Comparison of ENCODE assay signal across 8 mouse cellular contexts in genomic region chr4:109394314-109395074, GRCm38 (mm10). TPM values are rescaled to one million over a fixed set of nuclear protein-coding genes. Genes with fewer than 3 reads are reported as not detected.
DNase-seq lines count a peak whose midpoint lies in the region; ATAC-seq and TF ChIP-seq lines count a peak whose summit lies in the region.

No protein-coding gene starts in this region.

- WGBS in heart, embryonic 12.5 days, result 26% methylated on average over 13 of the region's 13 CpGs
- WGBS in heart, adult 2 months, result 28% methylated on average over 13 of the region's 13 CpGs
- 23% methylated on average over 13 of the region's 13 CpGs for WGBS in forebrain, embryonic 15.5 days
- WGBS in liver, embryonic 16.5 days (ENCODE audit: insufficient replicate concordance), result 28% methylated on average over 13 of the region's 13 CpGs

- no peaks in the 10 kb centered on the region for H3K79me2 ChIP-seq in heart, adult 2 months (replicated peaks; ENCODE audit: control insufficient read depth, insufficient read depth, low read length)

- H3K4me2 ChIP-seq in heart, embryonic 12.5 days, result peak overlapping the region; percentile 52
- peak overlapping the region; percentile 33 for H3K4me2 ChIP-seq in forebrain, embryonic 15.5 days (replicated peaks)
- H3K4me2 ChIP-seq in liver, embryonic 16.5 days (ENCODE audit: low read depth, low read length), result peak overlapping the region; percentile 62

- intact Hi-C loops in heart, adult 2 months (cut with DNase I), result no loop called here

- H3K27me3 ChIP-seq in heart, embryonic 12.5 days (replicated peaks), result no peaks in the 10 kb centered on the region
- H3K27me3 ChIP-seq in heart, adult 2 months (ENCODE audit: control insufficient read depth, insufficient read depth, low read length), result no peaks in the 10 kb centered on the region
- peaks cover 46% of the 10 kb centered on the region for H3K27me3 ChIP-seq in E14TG2a.4 (ENCODE audit: insufficient read depth, low read length)
- H3K27me3 ChIP-seq in forebrain, embryonic 15.5 days, result no peaks in the 10 kb centered on the region
- H3K27me3 ChIP-seq in liver, embryonic 16.5 days (ENCODE audit: control insufficient read depth, insufficient read depth, low read depth, low read length), result no peaks in the 10 kb centered on the region; the same call in 1 of the 2 replicates

- H3K9me3 ChIP-seq in heart, embryonic 12.5 days (replicated peaks), result no peaks in the 10 kb centered on the region
- H3K9me3 ChIP-seq in E14TG2a.4 (ENCODE audit: low read length), result no peaks in the 10 kb centered on the region
- no peaks in the 10 kb centered on the region for H3K9me3 ChIP-seq in forebrain, embryonic 15.5 days
- H3K9me3 ChIP-seq in liver, embryonic 16.5 days (replicated peaks; ENCODE audit: control insufficient read depth, low read length), result no peaks in the 10 kb centered on the region

- H3K4me3 ChIP-seq in heart, embryonic 12.5 days, result 0 out of 2 replicates have a peak overlapping the region, but pooled peaks have one; percentile 2
- no peak overlapping the region for H3K4me3 ChIP-seq in heart, adult 2 months
- peak overlapping the region; percentile 55 for H3K4me3 ChIP-seq in E14TG2a.4 (replicated peaks; ENCODE audit: low read length)
- H3K4me3 ChIP-seq in forebrain, embryonic 15.5 days, result peak overlapping the region; percentile 11; the same call in 1 of the 2 replicates
- peak overlapping the region; percentile 36 for H3K4me3 ChIP-seq in liver, embryonic 16.5 days (ENCODE audit: low read depth, low read length)

- no peak for ATAC-seq in heart, embryonic 12.5 days (ENCODE audit: insufficient number of reproducible peaks, low FRiP score)
- ATAC-seq in forebrain, embryonic 15.5 days (replicated peaks), result no peak; the same call in 1 of the 2 replicates
- ATAC-seq in liver, embryonic 16.5 days (ENCODE audit: low read depth), result peak; percentile 9; the same call in 1 of the 2 replicates

- no peak for TF ChIP-seq POLR2A in heart, adult 2 months (IDR thresholded peaks at IDR 0.05; ENCODE audit: insufficient read depth, low read depth, low read length)

- peaks cover 3% of the 10 kb centered on the region; the same call in 1 of the 2 replicates for H3K36me3 ChIP-seq in heart, embryonic 12.5 days
- H3K36me3 ChIP-seq in heart, adult 2 months (ENCODE audit: control insufficient read depth, insufficient read depth, low read length), result no peaks in the 10 kb centered on the region
- H3K36me3 ChIP-seq in E14TG2a.4 (ENCODE audit: insufficient read depth, low read length), result no peaks in the 10 kb centered on the region
- H3K36me3 ChIP-seq in forebrain, embryonic 15.5 days, result no peaks in the 10 kb centered on the region
- no peaks in the 10 kb centered on the region for H3K36me3 ChIP-seq in liver, embryonic 16.5 days (ENCODE audit: control insufficient read depth, insufficient read depth)

- no peak overlapping the region for H3K9ac ChIP-seq in heart, embryonic 12.5 days
- no peak overlapping the region for H3K9ac ChIP-seq in heart, adult 2 months (ENCODE audit: low read depth, low read length)
- no peak overlapping the region for H3K9ac ChIP-seq in forebrain, embryonic 15.5 days (replicated peaks)
- no peak overlapping the region for H3K9ac ChIP-seq in liver, embryonic 16.5 days (ENCODE audit: low read depth, low read length)

- no peak for DNase-seq in heart, adult 2 months
- no peak for DNase-seq in adipocyte (ENCODE audit: low spot score)
- no peak for DNase-seq in gastrocnemius, postnatal 10 days
- DNase-seq in frontal cortex, postnatal 14 days (ENCODE audit: low spot score in 2 of 2), result no peak

- H3K27ac ChIP-seq in heart, embryonic 12.5 days (ENCODE audit: poor library complexity, severe bottlenecking), result no peak overlapping the region
- no peak overlapping the region for H3K27ac ChIP-seq in heart, adult 2 months
- no peak overlapping the region for H3K27ac ChIP-seq in forebrain, embryonic 15.5 days (replicated peaks)
- no peak overlapping the region for H3K27ac ChIP-seq in liver, embryonic 16.5 days (ENCODE audit: low read length)

- H3K4me1 ChIP-seq in heart, embryonic 12.5 days (replicated peaks), result peaks cover 11% of the 10 kb centered on the region
- no peaks in the 10 kb centered on the region for H3K4me1 ChIP-seq in heart, adult 2 months (ENCODE audit: control insufficient read depth, insufficient read depth, low read length)
- peaks cover 8% of the 10 kb centered on the region for H3K4me1 ChIP-seq in E14TG2a.4 (replicated peaks; ENCODE audit: low read depth, low read length)
- H3K4me1 ChIP-seq in forebrain, embryonic 15.5 days, result peaks cover 3% of the 10 kb centered on the region; the same call in 1 of the 2 replicates
- H3K4me1 ChIP-seq in liver, embryonic 16.5 days (ENCODE audit: control insufficient read depth, low read depth, low read length), result peaks cover 18% of the 10 kb centered on the region

- TF ChIP-seq CTCF in heart, adult 2 months (IDR thresholded peaks at IDR 0.05), result no peak
- no peak for TF ChIP-seq CTCF in E14TG2a.4 (conservative IDR thresholded peaks at IDR 0.05; ENCODE audit: low read length)

- TF ChIP-seq EP300 in heart, adult 2 months (IDR thresholded peaks at IDR 0.05; ENCODE audit: insufficient read depth, low read depth, low read length), result no peak

RNA-seq across cellular contexts. Expression of gene Ttc39a, which starts 11.9 kb away (rescaled TPM):
- polyA plus RNA-seq in heart, embryonic 12.5 days (2016; fragmentation: Nextera tagmentation; extraction: Ambion mirVana), result 11.6 and 11.8 TPM in 2 replicates
- 1 to 10 TPM; 1.6 to 2.4 TPM for total RNA-seq in heart, adult 2 months (2021)
- 1.8 and 2.7 TPM in 2 replicates for polyA plus RNA-seq in heart, adult 2 months (2012; rRNA removed)
- 0.50 and 0.71 TPM in 2 replicates for polyA plus RNA-seq in forebrain, embryonic 15.5 days (2015; fragmentation: Nextera tagmentation; extraction: Ambion mirVana)
- 10.4 and 11.8 TPM in 2 replicates for polyA plus RNA-seq in liver, embryonic 16.5 days (2015; fragmentation: Nextera tagmentation; extraction: Ambion mirVana)
- under 1 TPM; 0.66 to 0.81 TPM for total RNA-seq in gastrocnemius, postnatal 10 days (2021)
